Mouse (Mus musculus) forebrain, embryonic 14.5 days (tissue): ENCODE measurements at regions not wholly inside any gene's neighbourhood (a gene's known extent, or its start where the extent isn't known, plus 50 kb on each side); places are given as distances from the start of the nearest gene placed in this dataset.

Source experiments
- ATAC-seq: fragments of 200-750 bp; cut with Nextera tagmentation; 2 replicates; pipeline ENCODE4 v1.8.0; 2017; ENCODE audit warnings: mild to moderate bottlenecking, moderate library complexity
- DNase-seq: peaks from one replicate; pipeline ENCODE4 v3.0.0-alpha.2; 2015; ENCODE audit warnings: low spot score
- H3K27ac ChIP-seq: fragments of 300-500 bp; sonication (generic); 2 replicates; pipeline ENCODE4 v1.5.1; 2014; ENCODE audit warnings: low read depth, mild to moderate bottlenecking, control low read depth, low read length, moderate library complexity
- H3K27me3 ChIP-seq: fragments of 300-500 bp; sonication (generic); replicated peaks from 2 replicates; pipeline ENCODE4 v1.6.1; 2014; ENCODE audit warnings: low read length, control low read depth, mixed read lengths; ENCODE audit not compliant: control insufficient read depth, insufficient read depth
- H3K36me3 ChIP-seq: fragments of 300-500 bp; sonication (generic); 2 replicates; pipeline ENCODE4 v1.6.1; 2014; ENCODE audit warnings: low read length, control low read depth; ENCODE audit not compliant: control insufficient read depth, insufficient read depth
- H3K4me1 ChIP-seq: fragments of 300-500 bp; sonication (generic); 2 replicates; pipeline ENCODE4 v1.6.1; 2014; ENCODE audit warnings: antibody characterized with exemption, low read length, control low read depth; ENCODE audit not compliant: control insufficient read depth, insufficient read depth
- H3K4me2 ChIP-seq: fragments of 300-500 bp; sonication (generic); 2 replicates; pipeline ENCODE4 v1.6.1; 2014; ENCODE audit warnings: mild to moderate bottlenecking, control low read depth, low read length
- H3K4me3 ChIP-seq: fragments of 300-500 bp; sonication (generic); 2 replicates; pipeline ENCODE4 v1.5.1; 2014; ENCODE audit warnings: low read depth, low read length, control low read depth
- H3K9ac ChIP-seq: fragments of 300-500 bp; sonication (generic); 2 replicates; pipeline ENCODE4 v1.6.1; 2014; ENCODE audit warnings: mild to moderate bottlenecking, low read length, control low read depth, moderate library complexity
- H3K9me3 ChIP-seq: fragments of 300-500 bp; sonication (generic); replicated peaks from 2 replicates; pipeline ENCODE4 v1.6.1; 2016; ENCODE audit warnings: low read length, control low read depth, mixed read lengths; ENCODE audit not compliant: control insufficient read depth
- WGBS: fragments of 180-500 bp; shearing (Covaris S2); extraction: QIAGEN DNeasy Blood & Tissue Kit; methylation state at CpG from one replicate; pipeline ENCODE4 v1.1.7; 2014; 5-methylcytosine and 5-hydroxymethylcytosine counted together

- H3K9ac ChIP-seq = peak overlapping the region; percentile 69
- no peaks in the 10 kb centered on the region for H3K9me3 ChIP-seq
- peak; percentile 99 for ATAC-seq
- DNase-seq = peak; percentile 80
- WGBS = under 1% methylated on average over 45 of the region's 45 CpGs
- H3K4me2 ChIP-seq = peak overlapping the region; percentile 79
- no peaks in the 10 kb centered on the region for H3K4me1 ChIP-seq
- H3K27ac ChIP-seq = no peak overlapping the region
- no peaks in the 10 kb centered on the region for H3K27me3 ChIP-seq
- no peaks in the 10 kb centered on the region for H3K36me3 ChIP-seq
- peak overlapping the region; percentile 60 for H3K4me3 ChIP-seq
Measured at GRCm38 (mm10) chr13:3477997-3478728, 59.7 kb upstream of the Gdi2 start.
